Mouse (Mus musculus) cortical plate, adult 2 months (tissue): ENCODE data around the gene Cdc42bpb. TPM values are rescaled to one million over a fixed set of nuclear protein-coding genes. Genes with fewer than 3 reads are reported as not detected.

Source experiments
- H3K27ac ChIP-seq: fragments of 200-500 bp; 2 replicates; pipeline ENCODE4 v1.5.1; 2012; ENCODE audit warnings: low read length, control low read depth, inconsistent platforms; ENCODE audit not compliant: insufficient read depth
- H3K4me1 ChIP-seq: fragments of 200-500 bp; 2 replicates; pipeline ENCODE4 v1.6.1; 2011; ENCODE audit warnings: low read length; ENCODE audit not compliant: control insufficient read depth, insufficient read depth
- H3K4me3 ChIP-seq: fragments of 200-500 bp; 2 replicates; pipeline ENCODE4 v1.5.1; 2011; ENCODE audit warnings: mild to moderate bottlenecking, low read length, control low read depth; ENCODE audit not compliant: insufficient read depth
- CTCF ChIP-seq: fragments of 200-500 bp; IDR thresholded peaks from 2 replicates; pipeline ENCODE4 v1.5.1; 2011; ENCODE audit warnings: mild to moderate bottlenecking, control low read depth, low read length; ENCODE audit not compliant: insufficient read depth; ENCODE audit errors: extremely low read depth
- POLR2A ChIP-seq: fragments of 200-500 bp; IDR thresholded peaks from 2 replicates; pipeline ENCODE4 v1.6.1; 2011; ENCODE audit warnings: mild to moderate bottlenecking, low read length, control low read depth; ENCODE audit not compliant: insufficient read depth; ENCODE audit errors: extremely low read depth
- polyA plus RNA-seq: library from polyadenylated mRNA; depleted of rRNA; stranded (reverse); fragments of >200 nt; gene quantifications from 2 replicates; pipeline ENCODE4 v1.2.3, GENCODE M21; 2012

The Cdc42bpb gene
- polyA plus RNA-seq, 1 experiment: 195 TPM

DNA sequence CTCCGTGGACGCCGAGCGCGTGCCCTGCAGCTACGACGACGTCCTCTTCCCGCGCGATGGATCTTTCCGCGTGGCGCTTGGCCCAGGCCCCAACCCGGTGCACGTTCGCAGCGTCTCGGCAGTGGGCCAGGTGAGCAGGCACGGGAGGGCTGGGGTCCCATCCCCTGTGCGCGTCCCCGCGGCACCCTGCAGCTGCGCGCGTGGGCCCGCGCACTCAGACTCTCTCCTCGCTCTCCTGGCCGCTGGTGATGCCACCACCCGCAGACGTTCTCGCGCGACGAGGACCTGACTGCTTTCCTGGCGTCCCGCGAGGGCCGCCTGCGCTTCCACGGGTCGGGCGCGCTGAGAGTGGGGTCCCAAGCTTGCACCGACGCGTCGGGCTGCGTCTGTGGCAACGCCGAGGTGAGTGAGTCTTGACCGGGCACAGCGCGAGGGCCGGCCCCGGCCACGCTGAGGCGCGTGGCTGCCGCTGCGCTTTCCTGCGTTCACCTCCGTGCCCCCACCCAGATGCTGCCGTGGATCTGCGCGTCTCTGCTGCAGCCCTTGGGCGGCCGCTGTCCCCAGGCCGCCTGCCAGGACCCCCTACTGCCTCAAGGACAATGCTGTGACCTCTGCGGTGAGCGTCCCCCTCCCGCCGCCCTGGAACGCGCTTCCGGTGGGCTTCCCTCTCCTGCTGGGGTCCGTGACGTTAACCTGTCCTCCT is 102.9 kb downstream of the Cdc42bpb start:
- TF ChIP-seq CTCF (no peak), POLR2A (no peak)

DNA sequence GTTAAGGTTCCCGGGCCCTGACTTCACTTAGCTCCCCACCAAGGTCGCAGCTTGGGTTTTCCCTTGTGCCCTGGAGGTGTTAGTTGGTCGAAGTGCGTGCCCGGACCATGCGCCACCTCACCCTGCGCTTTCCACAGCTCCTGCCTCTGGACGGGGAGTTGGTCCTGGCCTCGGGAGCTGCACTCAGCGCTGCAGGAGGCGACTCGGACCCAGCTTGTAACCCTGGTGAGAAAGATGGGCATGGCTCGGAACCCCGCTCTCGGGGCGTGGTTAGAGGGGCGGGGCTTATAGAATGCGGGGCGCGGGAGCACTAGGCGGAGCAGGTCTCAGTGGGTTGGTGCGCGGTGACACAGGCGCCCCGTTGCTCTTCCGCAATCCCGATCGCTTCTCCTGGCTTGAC is 103.5 kb downstream of the Cdc42bpb start:
- Histone ChIP-seq H3K27ac (no peak overlapping the region), H3K4me1 (no peaks in the 10 kb centered on the region), H3K4me3 (peak overlapping the region; percentile 20)
- TF ChIP-seq CTCF (no peak), POLR2A (no peak)

More for the DNA sequence above, 102.9 kb downstream of the Cdc42bpb start:
- Histone ChIP-seq H3K4me3 (peak overlapping the region; percentile 20), H3K4me1 (no peaks in the 10 kb centered on the region), H3K27ac (no peak overlapping the region)

DNA sequence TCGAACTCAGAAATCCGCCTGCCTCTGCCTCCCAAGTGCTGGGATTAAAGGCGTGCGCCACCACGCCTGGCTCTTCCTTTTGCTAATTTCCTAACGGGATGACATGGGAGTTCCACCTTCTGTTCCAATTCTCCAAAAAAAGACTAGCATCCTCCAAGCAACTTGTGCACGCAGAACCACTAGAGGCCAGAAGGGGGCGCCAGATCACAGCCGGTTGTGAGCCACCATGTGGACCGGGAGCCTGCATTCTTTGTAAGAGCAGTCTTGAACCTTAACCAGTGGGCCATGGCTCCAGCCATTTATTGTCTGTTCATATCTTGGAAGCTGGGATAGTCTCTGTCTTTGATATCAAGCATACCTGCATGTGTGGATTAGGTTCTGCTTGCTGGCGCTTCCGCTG is 105.1 kb downstream of the Cdc42bpb start:
- TF ChIP-seq CTCF (peak; percentile 72), POLR2A (no peak)
- Histone ChIP-seq H3K4me1 (no peaks in the 10 kb centered on the region), H3K27ac (no peak overlapping the region), H3K4me3 (no peak overlapping the region)

DNA sequence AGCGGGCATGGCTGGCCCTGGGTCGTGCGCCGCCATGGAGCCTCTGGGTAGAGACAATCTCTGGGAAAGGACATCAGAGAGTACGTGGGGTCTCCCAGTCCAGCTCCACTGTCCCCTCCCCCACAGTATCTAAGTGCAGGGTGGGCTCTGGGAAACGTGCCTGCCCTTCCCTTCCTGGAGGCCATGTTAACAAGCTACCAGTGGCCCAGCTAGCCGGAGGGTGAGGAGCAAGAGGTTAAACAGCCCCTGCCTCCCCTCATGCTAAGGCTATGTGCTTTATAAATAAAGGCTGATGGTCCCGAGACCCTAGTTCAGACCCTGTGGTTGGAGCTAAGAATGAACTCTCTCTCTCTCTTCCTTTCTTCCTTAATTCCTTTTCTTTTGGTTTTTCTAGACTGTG is 105.6 kb downstream of the Cdc42bpb start:
- Histone ChIP-seq H3K27ac (no peak overlapping the region), H3K4me3 (no peak overlapping the region), H3K4me1 (no peaks in the 10 kb centered on the region)
- TF ChIP-seq CTCF (no peak), POLR2A (no peak)

DNA sequence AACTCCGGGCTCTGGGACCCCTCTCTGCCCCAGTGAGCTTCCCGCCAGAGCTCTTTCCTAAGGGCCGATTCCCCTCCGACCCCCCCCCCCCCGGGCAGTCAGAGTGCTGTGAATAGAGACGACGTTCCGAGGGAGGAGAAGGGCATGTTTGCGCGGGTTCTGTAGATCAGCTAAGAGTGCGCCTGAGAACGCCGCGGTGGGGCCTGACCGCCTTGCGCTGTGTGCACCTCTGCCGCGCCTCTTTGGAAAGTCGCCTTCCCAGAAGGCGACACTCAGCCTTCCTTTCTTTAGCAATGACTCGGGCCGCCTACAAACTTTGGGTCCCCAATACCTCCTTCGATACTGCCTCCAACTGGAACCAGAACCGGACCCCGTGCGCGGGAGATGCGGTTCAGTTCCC is 106.1 kb downstream of the Cdc42bpb start:
- H3K27ac ChIP-seq: no peak overlapping the region
- TF ChIP-seq POLR2A (no peak), CTCF (no peak)
- H3K4me3 ChIP-seq: no peak overlapping the region

DNA sequence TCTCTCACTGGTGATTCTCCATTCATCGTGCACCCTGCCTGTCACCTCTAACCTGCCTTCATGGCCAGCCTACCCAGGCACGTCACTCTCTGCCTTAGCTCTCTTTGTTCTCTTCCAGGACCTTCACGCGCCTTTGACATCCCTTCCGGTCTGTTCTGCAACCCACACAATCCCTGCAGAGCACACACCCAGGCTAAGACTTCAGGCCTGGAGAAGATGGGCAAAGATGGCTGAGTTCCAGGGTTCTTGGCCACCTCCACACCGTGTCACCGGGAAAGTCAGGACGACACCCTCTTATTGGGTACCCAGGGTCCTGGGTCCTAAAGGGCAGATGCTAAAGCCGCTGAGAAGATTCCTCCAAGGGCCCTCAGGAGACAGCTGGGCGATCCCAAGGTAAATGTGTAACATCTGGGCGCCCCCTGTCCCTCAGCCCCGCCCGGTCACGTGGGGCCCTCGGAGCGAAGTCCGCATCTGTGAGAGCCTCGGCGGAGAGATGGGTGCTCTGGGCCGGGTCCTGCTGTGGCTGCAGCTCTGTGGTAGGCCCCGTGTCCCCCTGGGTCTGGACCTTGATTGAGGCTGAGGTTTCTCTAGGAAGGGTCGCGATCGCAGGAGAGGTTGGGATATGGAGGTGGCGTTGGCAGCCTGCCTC is 106.8 kb downstream of the Cdc42bpb start, which contains the start of gene Amn:
TSS of gene Amn (plus strand) at position 467 of the 649 bp plus-strand sequence.
- no peak within 1 kb of the TSS for H3K27ac ChIP-seq
- no peak for TF ChIP-seq CTCF
- no peak for TF ChIP-seq POLR2A
- H3K4me3 ChIP-seq: no peak within 1 kb of the TSS
- H3K4me1 ChIP-seq: no peaks in the 10 kb centered on the region

More for the DNA sequence above, 106.1 kb downstream of the Cdc42bpb start:
- no peaks in the 10 kb centered on the region for H3K4me1 ChIP-seq

DNA sequence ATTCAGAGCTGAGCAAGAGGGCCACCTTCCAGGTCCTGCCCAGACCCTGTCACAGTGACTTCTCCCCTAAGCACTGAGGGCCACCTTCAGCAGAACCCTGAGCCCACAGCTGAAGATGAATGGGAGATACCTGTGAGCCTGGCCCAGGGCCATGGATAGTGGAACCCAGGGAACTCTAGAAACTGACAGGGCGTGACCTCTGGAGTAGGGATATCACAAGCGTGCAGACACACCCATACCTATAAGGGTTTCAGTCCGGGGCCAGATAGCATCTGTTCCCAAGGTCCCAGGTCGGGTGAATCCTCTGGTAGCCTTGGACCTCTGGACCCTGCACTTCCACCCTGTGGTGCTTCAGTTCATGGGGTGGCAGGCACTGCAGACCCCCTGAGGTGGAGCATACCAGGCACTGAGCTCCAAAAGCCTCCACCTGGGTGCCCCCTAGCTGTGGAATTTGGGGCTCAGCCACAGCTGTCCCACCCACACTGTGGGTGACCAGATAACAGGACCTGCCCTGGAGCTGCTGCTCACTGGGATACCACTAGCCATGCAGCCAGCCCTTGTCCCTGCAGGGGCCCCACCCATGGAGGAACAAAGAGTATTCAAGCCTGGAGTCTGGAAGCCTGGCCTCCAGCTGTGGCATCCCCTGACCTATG is 109.7 kb downstream of the Cdc42bpb start:
- H3K4me1 ChIP-seq: no peaks in the 10 kb centered on the region
- H3K27ac ChIP-seq: no peak overlapping the region
- no peak overlapping the region for H3K4me3 ChIP-seq
- TF ChIP-seq CTCF (no peak), POLR2A (no peak)

DNA sequence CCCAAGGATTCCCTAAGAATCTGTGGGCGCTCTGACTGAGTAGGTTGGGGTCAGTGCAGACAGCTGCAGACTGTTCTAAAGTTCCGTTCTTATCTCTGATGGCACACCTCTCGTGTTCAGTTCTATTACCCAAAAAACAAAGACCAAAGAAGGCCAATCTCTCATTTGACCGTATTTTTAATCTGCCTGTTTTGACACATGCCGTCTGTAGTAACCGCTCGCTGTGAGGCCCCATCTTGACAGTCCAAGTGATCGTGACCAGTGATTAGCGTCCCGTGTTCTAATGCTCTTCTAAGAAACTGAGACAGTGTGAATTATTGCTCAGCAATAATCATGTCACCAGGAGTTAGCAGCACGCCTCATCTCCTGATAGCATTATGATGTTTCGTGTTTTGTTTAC is 110.9 kb downstream of the Cdc42bpb start:
- TF ChIP-seq CTCF (no peak), POLR2A (no peak)
- H3K4me3 ChIP-seq: no peak overlapping the region
- no peaks in the 10 kb centered on the region for H3K4me1 ChIP-seq
- no peak overlapping the region for H3K27ac ChIP-seq

DNA sequence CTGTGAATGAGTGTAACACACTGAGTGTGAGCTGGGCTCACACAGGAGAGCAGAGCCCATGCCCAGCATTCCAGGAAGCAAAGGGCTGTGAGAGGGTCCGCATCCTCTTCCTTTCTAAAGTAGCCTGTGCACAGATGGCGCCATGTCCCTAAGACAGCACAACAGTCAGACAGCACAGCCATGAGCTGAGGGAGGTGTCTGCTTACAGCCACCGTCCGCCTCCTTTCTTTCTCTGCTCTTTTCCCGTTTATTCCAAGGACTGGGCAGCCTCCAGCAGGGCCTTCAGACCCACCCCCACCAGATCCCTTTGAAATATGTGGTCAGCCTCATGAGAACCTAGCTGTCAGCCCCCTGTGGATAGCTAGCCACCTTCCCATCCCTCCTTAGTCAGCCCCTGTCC is 112.3 kb downstream of the Cdc42bpb start:
- no peak overlapping the region for H3K27ac ChIP-seq
- H3K4me3 ChIP-seq: no peak overlapping the region
- TF ChIP-seq POLR2A (no peak), CTCF (no peak)
- H3K4me1 ChIP-seq: no peaks in the 10 kb centered on the region

DNA sequence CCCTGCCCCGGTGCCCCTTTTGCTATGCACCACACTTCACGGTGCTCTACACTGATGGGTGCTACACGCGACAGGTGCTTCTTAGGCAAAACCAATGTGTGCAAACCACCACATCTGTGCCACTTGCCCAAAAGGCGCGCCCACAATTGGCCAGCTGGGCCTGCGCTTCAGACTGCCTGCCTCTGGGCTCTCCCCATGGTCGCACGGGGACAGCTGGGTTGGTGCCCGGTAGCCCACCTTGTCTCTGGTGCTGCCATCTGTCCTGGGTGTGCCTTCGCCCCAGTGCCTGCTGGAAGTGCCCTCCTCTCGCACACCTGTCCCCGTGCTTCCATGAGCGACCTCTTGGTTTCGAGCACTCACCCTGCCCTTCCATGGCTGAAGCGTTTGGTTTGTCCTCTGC is 113.9 kb downstream of the Cdc42bpb start:
- no peaks in the 10 kb centered on the region for H3K4me1 ChIP-seq

More for the DNA sequence above, 113.9 kb downstream of the Cdc42bpb start:
- H3K27ac ChIP-seq: no peak overlapping the region
- H3K4me3 ChIP-seq: no peak overlapping the region
- no peak for TF ChIP-seq POLR2A
- TF ChIP-seq CTCF: no peak
